Mouse (Mus musculus) G1E (cell line): ENCODE data around the gene Prelp.

Experiments
- CTCF ChIP-seq: IDR thresholded peaks from 2 replicates; pipeline ENCODE4 v1.5.1; 2012; ENCODE audit warnings: low read depth, low read length, inconsistent platforms, mixed read lengths
- GATA1 ChIP-seq: IDR thresholded peaks from 2 replicates; pipeline ENCODE4 v1.6.1; 2012; ENCODE audit warnings: borderline replicate concordance, low read length, inconsistent platforms, mixed read lengths
- GATA2 ChIP-seq: IDR thresholded peaks from 2 replicates; pipeline ENCODE4 v1.6.1; 2012; ENCODE audit warnings: low read depth, low read length, inconsistent platforms, borderline replicate concordance
- POLR2AphosphoS5 ChIP-seq: IDR thresholded peaks from 2 replicates; pipeline ENCODE4 v1.6.1; 2012; ENCODE audit warnings: low read depth, low read length, inconsistent platforms; ENCODE audit not compliant: insufficient replicate concordance
- TAL1 ChIP-seq: conservative IDR thresholded peaks from 2 replicates; pipeline ENCODE4 v1.6.1; 2012; ENCODE audit warnings: low read depth, low read length, inconsistent platforms, mixed read lengths

DNA sequence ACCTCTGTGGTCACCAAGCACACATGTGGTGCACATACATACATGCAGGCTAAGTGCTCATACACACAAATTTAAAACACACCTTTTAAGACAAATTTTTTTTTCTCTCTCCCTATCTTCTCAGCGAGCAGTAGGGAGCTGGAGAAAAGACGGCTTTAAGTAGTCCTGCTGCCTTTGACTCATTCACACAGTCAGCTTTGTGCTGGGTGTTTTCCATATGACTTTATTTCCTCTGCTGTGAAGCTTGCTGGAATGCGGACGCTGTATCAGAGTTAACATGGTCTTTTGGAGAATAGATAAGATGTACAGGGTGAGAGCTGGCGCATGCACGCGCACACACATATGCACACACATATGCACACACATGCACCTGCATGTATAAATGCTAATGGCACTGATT, 11.1 kb downstream of the Prelp start:
- TF ChIP-seq CTCF = no peak
- no peak for TF ChIP-seq GATA1
- no peak for TF ChIP-seq TAL1
- TF ChIP-seq GATA2 = no peak
- no peak for TF ChIP-seq POLR2AphosphoS5
